Mouse (Mus musculus) heart, adult 2 months (tissue): ENCODE results near the gene C87436.

Experiments
- CTCF ChIP-seq: fragments of 200-600 bp; IDR thresholded peaks from 2 replicates; pipeline ENCODE4 v1.8.1; 2022; ENCODE audit warnings: antibody characterized with exemption, mild to moderate bottlenecking, moderate library complexity
- EP300 ChIP-seq: fragments of 200-500 bp; IDR thresholded peaks from 2 replicates; pipeline ENCODE4 v1.6.1; 2011; ENCODE audit warnings: low read depth, low read length, control low read depth; ENCODE audit not compliant: insufficient read depth

DNA sequence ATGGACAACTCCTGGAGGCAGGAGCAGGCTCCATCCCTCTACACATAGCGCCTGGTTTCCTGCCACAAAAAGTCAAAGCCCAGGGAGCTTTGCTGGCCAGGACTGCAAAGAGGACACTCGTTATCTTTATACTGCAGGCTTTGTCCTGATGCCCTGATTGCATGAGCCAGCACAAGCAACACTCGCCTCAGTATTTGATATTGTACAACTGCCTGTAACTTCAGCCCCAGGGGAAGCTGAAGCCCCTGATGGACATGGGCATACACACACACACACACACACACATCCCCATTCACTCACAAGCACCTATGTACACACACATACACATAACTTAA lies 71.7 kb downstream of the C87436 start:
- TF ChIP-seq CTCF (no peak), EP300 (no peak)
